Mouse (Mus musculus) heart, adult 9 months (tissue): ENCODE results near the gene Aptx.
A peak's percentile ranks its signal among the peaks of the same experiment; 100 is the strongest.

Source experiments
- DNase-seq, 2 experiments: peaks; one replicate each; pipeline ENCODE4 v3.0.0; 2022; ENCODE audit warnings: low spot score in 2 of 2

Gene Aptx

GRCm38 (mm10) chr4:40702797-40703709, at the start of gene Aptx:
TSS of gene Aptx (minus strand) at chr4:40703194.
- peak; percentile 94 to 97 for DNase-seq

- no peak for DNase-seq
These were observed 32.4 kb upstream of the Aptx start for GRCm38 (mm10) chr4:40735351-40735750.

- no peak for DNase-seq
These were observed 28.3 kb upstream of the Aptx start for GRCm38 (mm10) chr4:40731262-40731661.

- no peak for DNase-seq
These were observed 24.3 kb upstream of the Aptx start for GRCm38 (mm10) chr4:40727247-40727646.

GRCm38 (mm10) chr4:40725554-40725953, 22.6 kb upstream of the Aptx start:
- DNase-seq, result no peak

GRCm38 (mm10) chr4:40725141-40725540, 22.1 kb upstream of the Aptx start:
- DNase-seq, result no peak

GRCm38 (mm10) chr4:40722687-40723460, 19.9 kb upstream of the Aptx start:
- DNase-seq, result peak; percentile 74 to 84

GRCm38 (mm10) chr4:40722011-40722666, 19.1 kb upstream of the Aptx start, which contains the start of gene Dnaja1:
TSS of gene Dnaja1 (plus strand) at chr4:40722150.
- peak; percentile 96 to 97 for DNase-seq

- DNase-seq, result no peak
These were observed 17.9 kb upstream of the Aptx start for GRCm38 (mm10) chr4:40720910-40721309.

GRCm38 (mm10) chr4:40717141-40717540, 14.1 kb upstream of the Aptx start:
- DNase-seq, result no peak

GRCm38 (mm10) chr4:40703710-40704275, 799 bp upstream of the Aptx start:
- DNase-seq, result no peak

GRCm38 (mm10) chr4:40701796-40702195, 1.2 kb downstream of the Aptx start:
- no peak for DNase-seq

GRCm38 (mm10) chr4:40700216-40700615, 2.8 kb downstream of the Aptx start:
- DNase-seq, result peak in 1 of 2 experiments; percentile 11

- DNase-seq, result no peak
These were observed 5.9 kb downstream of the Aptx start for GRCm38 (mm10) chr4:40697059-40697458.

- no peak for DNase-seq
These were observed 11.9 kb downstream of the Aptx start for GRCm38 (mm10) chr4:40691100-40691499.

- DNase-seq, result no peak
These were observed 19.7 kb downstream of the Aptx start for GRCm38 (mm10) chr4:40683306-40683705.

- no peak for DNase-seq
These were observed 20.6 kb downstream of the Aptx start for GRCm38 (mm10) chr4:40682359-40682758.

- DNase-seq, result peak; percentile 14 to 28
These were observed 21.1 kb downstream of the Aptx start for GRCm38 (mm10) chr4:40681908-40682307.

- no peak for DNase-seq
These were observed 22.6 kb downstream of the Aptx start for GRCm38 (mm10) chr4:40680250-40680860.

GRCm38 (mm10) chr4:40677132-40677531, 25.9 kb downstream of the Aptx start:
- DNase-seq, result no peak

GRCm38 (mm10) chr4:40676338-40676737, 26.7 kb downstream of the Aptx start:
- no peak for DNase-seq
